Mouse (Mus musculus): ENCODE data around the gene Gm20388.

Gene Gm20388

DNA sequence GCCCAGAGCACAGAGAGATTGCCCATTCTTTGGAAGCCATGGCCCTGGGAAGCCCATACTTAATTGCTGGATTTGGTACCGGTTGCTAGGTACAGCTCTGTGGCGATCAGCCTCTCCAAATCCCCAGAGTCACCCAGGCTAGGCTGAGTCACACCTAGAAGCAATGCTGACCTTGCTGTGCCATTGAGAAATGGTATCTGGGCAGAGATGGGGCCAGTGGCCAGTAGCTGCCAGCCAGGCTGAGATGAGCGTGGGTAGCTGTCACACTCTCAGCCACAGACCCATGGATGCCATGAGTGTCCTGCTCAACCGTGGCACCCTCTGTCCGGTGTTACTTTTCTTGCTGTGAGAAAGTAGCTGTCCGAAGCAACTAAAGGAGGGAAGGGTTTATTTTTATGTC is 2127.4 kb downstream of the Gm20388 start:
- DNase-seq, result no peak

GRCm38 (mm10) chr8:122039452-122039851 is 2128.8 kb downstream of the Gm20388 start:
- DNase-seq, result no peak

DNA sequence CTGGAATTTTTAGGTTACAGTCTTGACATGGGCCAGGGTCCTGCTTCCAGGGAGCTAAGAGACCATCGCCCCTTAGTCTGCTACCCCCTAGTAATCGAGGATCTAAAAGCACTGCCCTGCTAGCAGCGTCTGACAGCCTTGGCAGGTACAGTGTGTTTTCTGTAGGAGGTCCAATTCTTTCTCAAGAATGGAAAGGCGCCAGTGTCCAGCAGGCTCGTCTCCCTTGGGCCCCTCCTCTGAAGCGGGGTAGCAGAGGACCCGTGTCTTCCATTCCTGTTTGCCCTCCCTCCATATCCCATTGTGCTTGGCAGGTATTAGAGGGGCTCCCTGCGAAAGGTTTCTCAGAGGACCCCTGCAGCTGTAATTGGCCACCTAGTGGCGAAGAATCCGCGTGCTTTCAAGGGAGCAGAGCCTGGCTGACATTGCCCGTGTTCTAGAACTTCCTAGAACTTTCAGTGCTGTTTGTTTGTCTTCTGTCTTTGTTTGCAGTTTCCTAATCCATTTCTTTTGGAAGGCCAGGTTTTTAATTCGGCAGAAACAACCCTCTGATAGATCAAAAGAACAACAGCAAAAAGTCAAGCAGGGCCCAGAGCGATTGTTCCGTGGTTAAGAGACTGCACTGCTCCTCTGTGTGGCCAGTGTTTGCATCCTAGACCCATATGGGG is 2136.7 kb downstream of the Gm20388 start:
- DNase-seq, result no peak

GRCm38 (mm10) chr8:122049266-122049665 is 2138.6 kb downstream of the Gm20388 start:
- DNase-seq, result no peak

DNA sequence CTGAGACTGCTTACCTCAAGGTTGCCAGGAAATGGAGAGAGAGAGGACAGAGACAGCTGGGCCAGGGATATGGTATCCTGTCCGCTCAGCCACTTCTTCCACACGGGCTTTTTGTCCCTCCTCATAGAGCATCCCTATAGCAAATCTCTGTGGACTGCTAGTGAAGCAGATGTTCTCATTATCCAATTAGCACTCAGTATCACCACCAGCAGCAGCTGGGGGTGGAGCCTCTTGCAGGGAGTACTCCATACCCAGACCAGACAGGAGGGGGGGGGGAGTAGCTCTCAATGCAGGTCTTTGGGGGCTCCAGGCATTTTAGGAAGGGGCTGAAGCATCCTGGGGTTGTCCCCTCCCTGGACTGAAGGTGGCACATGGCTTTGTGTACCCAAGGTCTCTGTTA is 2139.3 kb downstream of the Gm20388 start:
- no peak for DNase-seq

- no peak for DNase-seq
Observed at GRCm38 (mm10) chr8:122050620-122051019, 2140.0 kb downstream of the Gm20388 start.

DNA sequence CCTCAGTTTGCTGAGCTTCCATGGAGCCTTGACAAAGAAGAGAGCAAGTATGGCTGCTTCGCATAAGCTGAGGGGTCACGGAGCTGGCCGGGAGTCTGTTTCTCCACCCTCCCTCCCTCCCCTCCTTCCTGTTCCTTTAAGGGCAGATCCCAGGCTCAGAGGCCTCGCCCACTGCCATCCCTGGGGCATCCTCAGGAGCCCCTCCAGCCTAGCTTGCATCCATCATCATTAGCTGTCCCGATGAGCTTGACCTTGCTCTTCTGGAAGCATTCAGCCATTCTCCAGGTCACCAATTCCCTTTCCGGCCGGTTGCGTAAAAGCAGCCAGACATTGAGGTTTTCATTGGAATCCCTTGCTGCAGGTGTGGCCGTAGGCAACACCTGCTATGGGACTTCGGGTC is 2144.7 kb downstream of the Gm20388 start:
- no peak for DNase-seq

- no peak for DNase-seq
Observed at GRCm38 (mm10) chr8:122056113-122056512, 2145.5 kb downstream of the Gm20388 start.

- peak; percentile 75 for DNase-seq
Observed at GRCm38 (mm10) chr8:122056882-122057281, 2146.2 kb downstream of the Gm20388 start.

GRCm38 (mm10) chr8:122058510-122058909 is 2147.9 kb downstream of the Gm20388 start:
- DNase-seq, result no peak

- DNase-seq, result no peak
Observed at GRCm38 (mm10) chr8:122058951-122059350, 2148.3 kb downstream of the Gm20388 start.

DNA sequence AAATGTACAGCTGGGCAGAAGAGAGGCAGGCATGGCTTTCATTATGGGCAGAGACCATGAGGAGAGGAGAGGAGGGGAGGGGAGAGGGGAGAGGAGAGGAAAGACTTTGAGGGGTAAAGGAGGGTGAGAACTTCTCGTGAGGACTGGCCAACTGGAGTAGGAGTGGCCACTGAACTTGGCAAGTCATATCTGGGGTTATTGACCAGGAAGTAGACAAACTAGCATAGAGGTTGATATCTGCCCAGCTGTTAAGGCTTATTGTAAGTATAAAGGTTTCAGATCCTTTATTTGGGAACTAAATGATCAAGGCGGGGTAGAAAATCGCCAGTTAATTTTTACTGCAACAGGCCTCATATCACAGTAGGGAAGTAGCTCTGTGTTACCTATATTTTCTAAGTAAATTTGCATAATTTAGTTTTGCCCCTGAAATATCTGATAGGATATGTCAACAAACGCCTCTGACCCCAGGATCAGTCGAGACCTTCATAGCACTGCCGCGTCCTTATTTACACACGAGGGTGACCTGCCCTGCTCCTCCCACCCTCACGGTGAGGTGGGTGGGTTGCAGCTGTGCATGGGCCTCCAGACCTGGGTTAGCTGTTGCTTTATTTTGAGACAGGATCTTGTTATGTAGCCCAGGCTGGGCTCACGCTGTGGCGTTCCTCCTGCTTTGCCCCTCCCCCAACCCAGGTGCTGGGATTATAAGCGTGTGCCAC is 2152.0 kb downstream of the Gm20388 start:
- DNase-seq, result no peak

DNA sequence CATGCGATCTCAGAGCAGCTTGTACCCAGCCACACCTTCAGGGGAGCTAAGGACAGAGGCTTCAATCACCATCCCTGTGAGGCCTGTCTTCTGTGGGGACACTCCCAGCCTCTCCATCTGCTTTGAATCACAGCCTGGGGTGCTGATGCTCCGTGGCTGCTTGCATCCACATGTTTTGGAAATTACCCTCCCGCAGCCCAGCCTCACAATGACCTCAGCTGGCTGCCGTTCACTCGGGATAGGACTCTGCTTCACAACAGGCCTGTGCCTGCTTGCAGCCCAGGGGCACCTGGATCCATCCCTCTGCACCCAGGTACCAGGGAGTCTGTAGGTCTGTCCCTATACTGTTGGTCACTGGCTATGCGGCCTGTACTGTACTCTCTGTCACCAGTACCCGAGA is 2153.7 kb downstream of the Gm20388 start:
- no peak for DNase-seq

DNA sequence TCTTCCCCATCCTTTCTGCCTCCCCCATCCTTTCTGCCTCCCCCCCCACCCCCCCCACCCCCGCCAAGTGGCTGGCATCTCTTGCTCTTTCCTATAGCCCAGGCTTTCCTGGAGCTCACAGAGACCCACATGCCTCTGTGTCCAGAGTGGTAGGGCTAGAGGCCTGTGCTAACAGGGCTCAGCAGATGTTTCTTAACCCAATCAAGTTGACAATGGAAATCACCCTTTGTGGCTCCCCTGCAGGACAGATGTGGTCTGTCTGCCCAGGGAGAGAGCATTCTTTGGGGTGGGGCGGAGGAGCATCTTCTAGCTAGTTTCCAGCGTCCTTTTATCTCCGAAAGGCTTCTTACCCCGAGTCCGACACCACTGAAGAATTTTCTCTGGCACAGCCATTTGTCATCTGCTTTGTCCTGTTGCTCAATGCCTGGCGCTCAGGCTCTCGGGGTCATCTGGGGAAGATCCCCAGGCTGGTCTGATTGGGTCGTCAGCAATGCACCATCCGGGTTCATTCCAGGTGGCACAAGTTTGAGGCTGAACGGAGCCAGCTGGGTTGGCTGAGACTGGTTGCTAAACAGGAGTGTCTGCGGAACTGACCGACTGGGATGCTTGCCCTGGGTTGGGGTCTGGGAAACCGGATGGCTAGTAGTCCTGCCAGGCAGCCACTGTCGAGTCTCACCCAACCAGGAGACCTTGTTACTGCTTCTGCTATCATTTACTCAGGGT is 2157.3 kb downstream of the Gm20388 start:
- DNase-seq, result no peak

- DNase-seq, result no peak
Observed at GRCm38 (mm10) chr8:122068609-122069008, 2158.0 kb downstream of the Gm20388 start.

- DNase-seq, result no peak
Observed at GRCm38 (mm10) chr8:122069281-122069680, 2158.6 kb downstream of the Gm20388 start.

DNA sequence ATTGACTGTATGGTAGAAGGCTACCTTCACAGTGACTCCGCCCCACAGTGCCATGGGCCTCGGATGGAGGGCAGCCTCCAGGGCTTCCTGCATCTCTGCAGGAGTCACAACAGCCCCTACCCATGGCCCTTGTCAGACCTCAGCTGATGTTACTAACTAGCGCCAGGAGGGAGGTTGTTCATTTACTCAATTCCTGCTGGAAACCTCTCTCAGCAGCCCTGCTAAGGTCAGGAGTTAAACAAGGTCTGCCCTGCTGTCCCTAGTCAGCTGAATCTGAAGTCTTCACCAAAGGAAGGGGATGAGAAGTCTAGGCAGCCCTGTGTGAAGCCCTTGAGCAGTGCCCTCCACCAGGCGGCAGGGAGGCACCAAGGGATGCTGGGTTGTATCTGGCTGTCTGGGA is 2160.6 kb downstream of the Gm20388 start:
- no peak for DNase-seq

GRCm38 (mm10) chr8:122073964-122074363 is 2163.3 kb downstream of the Gm20388 start:
- DNase-seq, result no peak

- no peak for DNase-seq
Observed at GRCm38 (mm10) chr8:122074442-122074841, 2163.8 kb downstream of the Gm20388 start.

DNA sequence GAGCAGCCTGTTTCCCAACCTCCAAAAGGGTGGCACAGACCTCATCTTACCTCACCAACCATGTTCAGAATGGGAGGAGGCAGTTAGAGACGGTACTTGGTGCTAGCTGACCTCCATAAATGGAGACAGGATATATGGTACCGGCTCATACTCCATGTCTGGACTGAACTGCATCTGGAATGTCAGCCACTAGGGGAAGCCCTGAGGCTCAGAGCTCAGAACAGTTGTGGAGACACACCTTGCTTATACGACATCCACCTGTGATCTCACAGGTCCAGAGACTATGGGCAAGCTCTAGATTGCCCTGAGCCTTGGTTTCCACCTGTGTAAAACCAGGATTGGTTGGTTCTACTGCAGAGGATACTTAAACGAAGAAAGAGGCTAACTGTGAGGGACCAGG is 2164.3 kb downstream of the Gm20388 start:
- no peak for DNase-seq

GRCm38 (mm10) chr8:122076183-122076842 is 2165.7 kb downstream of the Gm20388 start:
- no peak for DNase-seq

GRCm38 (mm10) chr8:122078321-122078720 is 2167.7 kb downstream of the Gm20388 start:
- no peak for DNase-seq

DNA sequence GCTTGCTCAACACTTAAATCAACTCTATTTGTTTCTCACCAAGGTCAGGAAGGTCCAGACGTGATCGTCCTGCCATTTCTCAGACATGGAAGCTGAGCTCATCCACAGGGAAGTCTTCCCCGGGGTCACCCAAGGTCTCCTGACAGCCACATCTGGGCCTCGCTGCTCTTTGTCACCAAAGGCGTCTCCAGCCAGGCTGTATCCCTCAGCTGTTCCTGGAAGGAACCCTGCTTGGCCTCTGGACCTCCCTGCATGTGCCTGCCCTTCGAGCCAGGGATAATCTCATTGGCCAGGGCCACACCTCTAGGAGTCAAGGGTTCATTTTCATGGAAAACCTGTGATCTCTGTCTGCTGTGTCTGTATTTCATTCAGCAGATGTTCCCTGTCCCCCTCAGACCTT is 2168.5 kb downstream of the Gm20388 start:
- peak; percentile 52 for DNase-seq
